Mouse (Mus musculus) kidney, embryonic 16.5 days (tissue): Measurements from ENCODE around the gene Castor2. TPM values are rescaled to one million over a fixed set of nuclear protein-coding genes. Genes with fewer than 3 reads are reported as not detected.

Experiments
- ATAC-seq: fragments of 200-750 bp; cut with Nextera tagmentation; 2 replicates; pipeline ENCODE4 v1.8.0; 2017; ENCODE audit warnings: moderate TSS enrichment; ENCODE audit not compliant: low FRiP score, low TSS enrichment
- H3K27ac ChIP-seq: fragments of 300-500 bp; sonication (generic); 2 replicates; pipeline ENCODE4 v1.5.1; 2014; ENCODE audit warnings: low read length
- H3K27me3 ChIP-seq: fragments of 300-500 bp; sonication (generic); 2 replicates; pipeline ENCODE4 v1.6.1; 2014; ENCODE audit warnings: low read length, control low read depth, mixed read lengths; ENCODE audit not compliant: insufficient read depth
- H3K36me3 ChIP-seq: fragments of 300-500 bp; sonication (generic); 2 replicates; pipeline ENCODE4 v1.6.1; 2014; ENCODE audit warnings: low read length, control low read depth, mixed read lengths; ENCODE audit not compliant: insufficient read depth
- H3K4me1 ChIP-seq: fragments of 300-500 bp; sonication (generic); 2 replicates; pipeline ENCODE4 v1.6.1; 2014; ENCODE audit warnings: low read length, control low read depth, mixed read lengths; ENCODE audit not compliant: insufficient read depth
- H3K4me2 ChIP-seq: fragments of 300-500 bp; sonication (generic); replicated peaks from 2 replicates; pipeline ENCODE4 v1.6.1; 2014; ENCODE audit warnings: low read depth, low read length
- H3K4me3 ChIP-seq: fragments of 300-500 bp; sonication (generic); 2 replicates; pipeline ENCODE4 v1.5.1; 2014; ENCODE audit warnings: mild to moderate bottlenecking, low read length
- H3K9ac ChIP-seq: fragments of 300-500 bp; sonication (generic); replicated peaks from 2 replicates; pipeline ENCODE4 v1.6.1; 2014; ENCODE audit warnings: low read length
- H3K9me3 ChIP-seq: fragments of 300-500 bp; sonication (generic); 2 replicates; pipeline ENCODE4 v1.6.1; 2016; ENCODE audit warnings: low read length, control low read depth
- WGBS: fragments of 180-500 bp; shearing (Covaris S2); extraction: QIAGEN DNeasy Blood & Tissue Kit; methylation state at CpG from one replicate; pipeline ENCODE4 v1.1.7; 2014; 5-methylcytosine and 5-hydroxymethylcytosine counted together
- polyA plus RNA-seq: library from polyadenylated mRNA; unstranded; fragments of >200 nt; fragmentation: Nextera tagmentation; extraction: Ambion mirVana; gene quantifications from 2 replicates; pipeline ENCODE4 v1.2.1, GENCODE M21; 2015

The Castor2 gene
- polyA plus RNA-seq = 14.0 and 15.2 TPM in 2 replicates

- WGBS = under 1% methylated on average over 53 of the region's 58 CpGs
Measured at GRCm38 (mm10) chr5:134099496-134100211, at the start of gene Castor2. Gene Castor2, plus strand, starts transcription at chr5:134099711.

GRCm38 (mm10) chr5:134050711-134051110 is 48.8 kb upstream of the Castor2 start:
- Histone ChIP-seq H3K4me3 (no peak overlapping the region), H3K4me1 (peaks cover 6% of the 10 kb centered on the region), H3K27me3 (no peaks in the 10 kb centered on the region), H3K4me2 (0 out of 2 replicates have a peak overlapping the region, but pooled peaks have one; percentile 5), H3K36me3 (no peaks in the 10 kb centered on the region), H3K9ac (no peak overlapping the region), H3K27ac (no peak overlapping the region), H3K9me3 (no peaks in the 10 kb centered on the region)
- no peak for ATAC-seq
- WGBS = 3% methylated on average over 10 of the region's 10 CpGs

More at GRCm38 (mm10) chr5:134099496-134100211, at the start of gene Castor2:
- Histone ChIP-seq H3K4me3 (peak within 1 kb of the TSS; percentile 85), H3K9ac (peak within 1 kb of the TSS; percentile 87), H3K4me1 (peaks cover 30% of the 10 kb centered on the region), H3K4me2 (peak within 1 kb of the TSS; percentile 96), H3K9me3 (no peaks in the 10 kb centered on the region), H3K27ac (peak within 1 kb of the TSS; percentile 86), H3K36me3 (no peaks in the 10 kb centered on the region), H3K27me3 (no peaks in the 10 kb centered on the region)
- peak; percentile 89 for ATAC-seq

GRCm38 (mm10) chr5:134052614-134053013 is 46.9 kb upstream of the Castor2 start:
- Histone ChIP-seq H3K4me1 (peaks cover 6% of the 10 kb centered on the region), H3K27me3 (no peaks in the 10 kb centered on the region), H3K9me3 (no peaks in the 10 kb centered on the region), H3K4me2 (no peak overlapping the region), H3K27ac (no peak overlapping the region), H3K36me3 (no peaks in the 10 kb centered on the region), H3K4me3 (no peak overlapping the region), H3K9ac (no peak overlapping the region)
- ATAC-seq = no peak
- 88% methylated on average over 4 of the region's 4 CpGs for WGBS

- Histone ChIP-seq H3K9me3 (no peaks in the 10 kb centered on the region), H3K9ac (no peak overlapping the region), H3K27me3 (no peaks in the 10 kb centered on the region), H3K36me3 (no peaks in the 10 kb centered on the region), H3K4me2 (no peak overlapping the region), H3K4me3 (no peak overlapping the region), H3K4me1 (peaks cover 6% of the 10 kb centered on the region), H3K27ac (no peak overlapping the region)
- no peak for ATAC-seq
- WGBS = 91% methylated on average over 4 of the region's 4 CpGs
Measured at GRCm38 (mm10) chr5:134054496-134054895, 45.0 kb upstream of the Castor2 start.

GRCm38 (mm10) chr5:134058793-134059352 is 40.6 kb upstream of the Castor2 start:
- Histone ChIP-seq H3K4me1 (no peaks in the 10 kb centered on the region), H3K36me3 (no peaks in the 10 kb centered on the region), H3K27ac (no peak overlapping the region), H3K27me3 (no peaks in the 10 kb centered on the region), H3K4me3 (no peak overlapping the region), H3K9ac (no peak overlapping the region), H3K4me2 (no peak overlapping the region), H3K9me3 (no peaks in the 10 kb centered on the region)
- WGBS = 18% methylated on average over 13 of the region's 13 CpGs
- no peak for ATAC-seq

- peak; percentile 85; the same call in 1 of the 2 replicates for ATAC-seq
- WGBS = 40% methylated on average over 15 of the region's 15 CpGs
Measured at GRCm38 (mm10) chr5:134063362-134064064, 36.0 kb upstream of the Castor2 start.

GRCm38 (mm10) chr5:134066261-134066660 is 33.2 kb upstream of the Castor2 start:
- no peak for ATAC-seq
- Histone ChIP-seq H3K4me2 (no peak overlapping the region), H3K27ac (no peak overlapping the region), H3K27me3 (no peaks in the 10 kb centered on the region), H3K4me3 (no peak overlapping the region), H3K4me1 (no peaks in the 10 kb centered on the region), H3K9me3 (peaks cover 9% of the 10 kb centered on the region), H3K36me3 (no peaks in the 10 kb centered on the region), H3K9ac (no peak overlapping the region)
- WGBS = 53% methylated on average over 3 of the region's 3 CpGs

More at GRCm38 (mm10) chr5:134063362-134064064, 36.0 kb upstream of the Castor2 start:
- Histone ChIP-seq H3K4me2 (no peak overlapping the region), H3K27me3 (no peaks in the 10 kb centered on the region), H3K4me1 (no peaks in the 10 kb centered on the region), H3K27ac (no peak overlapping the region), H3K4me3 (no peak overlapping the region), H3K36me3 (no peaks in the 10 kb centered on the region), H3K9me3 (no peaks in the 10 kb centered on the region), H3K9ac (no peak overlapping the region)

- Histone ChIP-seq H3K4me1 (peaks cover under 1% of the 10 kb centered on the region; the same call in 1 of the 2 replicates), H3K27me3 (no peaks in the 10 kb centered on the region), H3K4me3 (no peak overlapping the region), H3K4me2 (no peak overlapping the region), H3K36me3 (no peaks in the 10 kb centered on the region), H3K9me3 (peaks cover 9% of the 10 kb centered on the region), H3K9ac (no peak overlapping the region), H3K27ac (no peak overlapping the region)
- 21% methylated on average over 1 of the region's 1 CpGs for WGBS
- ATAC-seq = no peak
Measured at GRCm38 (mm10) chr5:134067924-134068323, 31.6 kb upstream of the Castor2 start.

GRCm38 (mm10) chr5:134073512-134074041 is 25.9 kb upstream of the Castor2 start:
- H3K4me1 ChIP-seq = peaks cover 12% of the 10 kb centered on the region
- no peak overlapping the region for H3K27ac ChIP-seq
- H3K27me3 ChIP-seq = no peaks in the 10 kb centered on the region
- H3K9ac ChIP-seq = no peak overlapping the region
- no peak overlapping the region for H3K4me3 ChIP-seq
- H3K36me3 ChIP-seq = no peaks in the 10 kb centered on the region
- 9% methylated on average over 17 of the region's 17 CpGs for WGBS
- no peak overlapping the region for H3K4me2 ChIP-seq
- ATAC-seq = peak; percentile 78
- H3K9me3 ChIP-seq = peaks cover 9% of the 10 kb centered on the region
